Mouse (Mus musculus): Measurements from ENCODE around the gene Pde4d. TPM values are rescaled to one million over a fixed set of nuclear protein-coding genes. Genes with fewer than 3 reads are reported as not detected.

Pde4d gene
- total RNA-seq, 2 experiments from 2014 or later, result 38.1 to 40.2 TPM

- DNase-seq, result peak; percentile 22 to 38
Observed at GRCm38 (mm10) chr13:109823307-109824031, 1373.7 kb downstream of the Pde4d start.

- DNase-seq, result no peak
Observed at GRCm38 (mm10) chr13:109825891-109826290, 1376.1 kb downstream of the Pde4d start.

DNA sequence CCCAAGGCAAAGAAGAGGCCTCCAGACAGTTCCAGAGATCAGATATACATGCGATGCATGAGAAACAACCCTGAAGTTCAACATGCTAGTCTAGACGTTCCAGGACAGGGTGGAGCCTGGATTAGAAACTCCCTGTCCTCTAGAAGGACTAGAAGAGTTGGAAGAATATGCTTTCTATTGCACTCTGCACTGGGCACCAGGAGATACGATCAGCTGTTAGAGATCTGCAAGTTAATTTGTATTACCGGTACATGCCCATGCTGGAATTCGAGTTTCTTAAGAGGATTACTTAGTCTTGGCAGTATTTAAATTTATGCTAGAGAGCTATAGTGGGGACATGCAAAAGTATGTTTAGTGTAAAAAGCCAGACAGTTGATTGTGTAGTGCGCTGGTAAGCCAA is 1377.6 kb downstream of the Pde4d start:
- no peak for DNase-seq

DNA sequence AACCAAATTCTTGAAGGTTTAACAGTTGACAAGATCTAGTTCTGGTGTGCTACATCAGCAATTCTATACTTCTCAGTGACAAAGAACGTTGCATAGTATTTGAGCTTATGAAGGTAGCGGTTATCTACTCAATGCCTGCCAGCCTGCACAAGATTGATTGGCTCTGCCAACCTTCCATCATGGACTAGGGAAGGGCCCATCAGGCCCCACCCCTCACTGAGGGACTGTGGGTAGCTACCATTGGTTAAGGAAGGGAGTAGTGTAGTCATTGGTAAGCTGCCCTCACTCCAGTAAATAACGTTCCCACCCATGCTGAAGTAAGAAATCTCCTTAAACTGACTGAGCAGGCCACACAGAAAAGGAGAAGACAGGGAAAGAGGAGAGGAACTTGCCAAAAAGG is 1378.2 kb downstream of the Pde4d start:
- DNase-seq, result no peak

DNA sequence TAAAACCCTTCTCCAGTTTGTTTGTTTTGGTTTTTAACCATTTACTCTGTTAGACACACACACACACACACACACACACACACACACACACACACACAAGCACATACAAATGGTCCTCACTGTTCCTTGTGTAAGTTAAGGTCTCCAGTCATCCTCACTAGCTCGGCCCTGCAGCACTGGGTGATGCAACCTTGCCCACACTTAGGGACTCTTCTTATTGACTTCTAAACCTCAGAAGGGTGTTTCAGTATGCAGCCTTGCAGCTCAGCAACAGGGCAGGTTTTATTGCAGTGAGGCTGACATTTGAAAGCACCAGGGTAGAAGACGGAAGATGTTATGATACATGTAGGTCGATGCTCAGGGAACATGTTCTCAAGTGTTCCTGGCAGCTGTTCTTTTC is 1379.7 kb downstream of the Pde4d start:
- DNase-seq, result peak in 1 of 2 experiments; percentile 15

GRCm38 (mm10) chr13:109834935-109835334 is 1385.2 kb downstream of the Pde4d start:
- DNase-seq, result no peak

- DNase-seq, result peak in 1 of 2 experiments; percentile 7
Observed at GRCm38 (mm10) chr13:109837453-109837852, 1387.7 kb downstream of the Pde4d start.

DNA sequence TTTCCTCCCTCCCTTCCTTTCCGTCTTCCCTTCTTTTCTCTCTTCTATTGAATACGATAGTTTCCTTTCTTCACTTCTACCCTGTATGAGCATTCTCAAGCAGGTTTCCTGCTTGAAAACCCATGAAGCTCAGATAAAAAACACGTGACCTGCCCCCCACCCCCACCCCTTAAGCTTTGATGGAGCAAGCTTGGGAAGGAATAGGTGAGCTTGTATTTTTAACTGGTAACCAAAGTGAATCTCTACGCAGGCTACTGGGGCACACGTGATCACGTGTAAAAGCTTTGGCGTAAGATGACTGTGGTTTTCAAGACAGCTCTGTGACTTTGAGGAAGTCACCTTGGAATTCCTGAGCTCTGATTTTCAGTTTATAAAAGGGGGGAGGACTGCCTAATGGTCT is 1388.2 kb downstream of the Pde4d start:
- no peak for DNase-seq

DNA sequence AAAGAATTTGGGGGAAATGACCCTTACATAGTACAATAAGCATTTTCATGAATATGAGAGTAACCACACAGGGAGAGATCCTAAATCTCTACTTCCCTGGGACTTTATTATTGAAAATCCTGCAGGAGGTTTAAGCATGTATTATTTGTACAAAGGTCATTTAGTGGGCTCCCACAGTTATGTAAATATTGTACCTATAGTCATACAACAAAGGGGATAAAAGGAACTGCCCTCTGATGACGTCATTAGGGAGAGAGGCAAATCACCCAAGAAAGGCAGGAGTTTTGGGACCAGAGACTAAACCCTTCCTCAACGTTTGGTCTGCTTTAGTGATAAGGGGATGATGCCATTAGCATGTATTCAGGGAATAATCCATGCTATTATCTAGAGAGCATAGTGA is 1390.5 kb downstream of the Pde4d start:
- DNase-seq, result no peak

DNA sequence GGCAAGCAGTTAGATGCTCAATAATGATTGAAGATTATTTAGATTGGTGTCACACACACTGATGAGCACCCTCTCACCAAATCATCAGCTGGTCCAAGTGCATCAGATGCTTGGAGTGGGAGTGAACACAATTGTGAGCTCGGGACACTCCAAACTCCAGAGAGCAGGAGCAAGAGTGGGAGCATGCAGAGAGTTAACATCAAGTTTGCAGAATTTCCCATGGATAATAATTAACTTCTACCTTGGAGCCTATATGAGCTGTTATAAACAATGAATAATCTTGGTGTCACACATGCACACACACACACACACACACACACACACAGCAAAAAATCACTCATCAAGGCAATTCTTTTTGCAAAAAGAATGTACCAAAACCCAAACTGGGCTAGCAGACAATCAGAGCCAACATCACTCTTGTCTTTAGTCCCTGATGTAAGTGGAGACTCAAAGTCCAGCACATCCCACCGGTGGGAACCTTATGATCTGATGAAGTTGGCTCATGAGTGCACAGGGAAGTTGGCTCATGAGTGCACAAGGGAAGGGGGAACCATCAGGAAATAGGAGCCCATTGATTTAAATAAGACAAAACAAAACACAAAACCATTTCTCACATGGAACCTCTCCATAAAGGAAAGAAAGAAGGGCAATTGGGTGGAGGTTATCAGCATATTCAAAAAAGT is 1391.5 kb downstream of the Pde4d start:
- DNase-seq, result no peak

DNA sequence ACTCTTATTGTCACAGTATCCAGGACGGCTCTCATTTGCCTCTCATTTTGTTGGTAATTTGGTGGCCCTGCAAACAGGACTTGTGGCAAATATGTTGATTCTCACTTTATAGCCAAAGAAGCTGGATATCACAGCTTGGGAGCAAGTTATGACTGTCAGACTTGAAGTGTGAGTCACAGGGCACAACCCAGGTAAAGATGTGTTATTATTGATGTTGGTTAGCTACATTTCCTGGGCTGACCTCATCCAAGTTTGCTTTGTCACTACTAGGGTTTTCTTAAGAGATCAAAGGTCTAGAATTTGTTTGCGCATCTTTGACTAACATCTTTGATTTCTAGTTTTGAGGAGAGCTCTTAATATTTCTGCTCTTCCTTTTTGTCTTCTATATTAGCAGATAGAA is 1393.2 kb downstream of the Pde4d start:
- DNase-seq, result no peak

DNA sequence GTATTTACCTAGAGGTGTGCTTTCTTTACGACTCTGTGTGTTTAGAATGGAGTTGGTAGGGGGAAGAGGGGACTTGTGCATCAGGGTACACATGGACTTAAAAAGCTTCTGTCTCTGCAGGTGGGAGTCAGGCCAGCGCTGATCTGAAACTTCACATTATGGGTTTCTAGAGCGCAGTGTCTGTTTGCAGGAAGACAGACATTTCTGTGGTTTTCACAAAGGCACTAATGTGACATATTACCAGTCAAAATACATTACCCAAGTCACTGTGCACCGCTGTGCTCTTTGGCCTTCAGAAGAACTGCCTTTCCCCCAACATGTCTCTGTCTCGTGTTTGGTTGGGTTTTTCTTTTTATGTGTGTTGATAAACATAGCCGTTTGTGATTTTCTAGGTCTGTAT is 1395.1 kb downstream of the Pde4d start:
- no peak for DNase-seq

- no peak for DNase-seq
Observed at GRCm38 (mm10) chr13:109863826-109864225, 1414.1 kb downstream of the Pde4d start.

DNA sequence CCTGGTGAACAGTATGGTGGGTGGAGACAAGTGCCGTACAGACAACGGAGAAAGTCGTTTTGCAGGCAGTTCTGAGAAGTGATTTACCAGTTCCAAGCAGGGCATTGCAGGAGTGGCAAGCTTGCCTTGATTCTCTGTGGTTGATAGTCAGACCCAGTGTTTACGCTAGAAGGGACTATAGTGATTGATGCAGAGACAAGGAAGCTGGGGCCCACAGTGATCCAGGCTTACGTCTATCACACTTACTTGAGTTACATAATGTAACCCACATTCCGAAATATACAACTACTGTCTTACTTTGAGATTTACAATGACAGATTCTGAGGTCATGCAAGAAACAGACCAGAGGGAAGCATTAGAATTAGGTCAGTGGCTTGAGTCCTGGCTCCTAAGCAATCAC is 1414.6 kb downstream of the Pde4d start:
- no peak for DNase-seq

- no peak for DNase-seq
Observed at GRCm38 (mm10) chr13:109880392-109880791, 1430.6 kb downstream of the Pde4d start.

GRCm38 (mm10) chr13:109881161-109881857 is 1431.6 kb downstream of the Pde4d start:
- peak; percentile 82 to 90 for DNase-seq

- no peak for DNase-seq
Observed at GRCm38 (mm10) chr13:109883636-109884035, 1433.9 kb downstream of the Pde4d start.

- DNase-seq, result no peak
Observed at GRCm38 (mm10) chr13:109884812-109885211, 1435.1 kb downstream of the Pde4d start.

DNA sequence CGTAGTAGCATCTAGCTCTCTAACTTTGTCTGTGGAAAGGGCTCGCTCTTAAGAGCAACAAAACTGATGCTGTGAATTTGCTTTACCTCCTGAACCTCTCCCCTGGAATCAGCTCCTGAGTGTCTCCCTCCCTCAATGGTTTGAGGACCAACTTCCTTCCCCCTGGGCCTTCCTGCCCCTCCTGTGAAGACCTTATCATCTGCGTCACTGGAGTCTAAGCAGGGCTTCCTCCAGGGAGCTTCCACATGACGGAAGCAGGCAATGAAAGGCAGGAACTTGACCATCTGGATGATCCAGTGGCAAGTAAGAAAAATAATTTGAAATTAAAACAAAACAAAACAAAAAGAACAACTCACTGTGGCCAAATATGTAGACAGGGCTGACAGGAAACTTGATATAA is 1438.5 kb downstream of the Pde4d start:
- DNase-seq, result no peak

DNA sequence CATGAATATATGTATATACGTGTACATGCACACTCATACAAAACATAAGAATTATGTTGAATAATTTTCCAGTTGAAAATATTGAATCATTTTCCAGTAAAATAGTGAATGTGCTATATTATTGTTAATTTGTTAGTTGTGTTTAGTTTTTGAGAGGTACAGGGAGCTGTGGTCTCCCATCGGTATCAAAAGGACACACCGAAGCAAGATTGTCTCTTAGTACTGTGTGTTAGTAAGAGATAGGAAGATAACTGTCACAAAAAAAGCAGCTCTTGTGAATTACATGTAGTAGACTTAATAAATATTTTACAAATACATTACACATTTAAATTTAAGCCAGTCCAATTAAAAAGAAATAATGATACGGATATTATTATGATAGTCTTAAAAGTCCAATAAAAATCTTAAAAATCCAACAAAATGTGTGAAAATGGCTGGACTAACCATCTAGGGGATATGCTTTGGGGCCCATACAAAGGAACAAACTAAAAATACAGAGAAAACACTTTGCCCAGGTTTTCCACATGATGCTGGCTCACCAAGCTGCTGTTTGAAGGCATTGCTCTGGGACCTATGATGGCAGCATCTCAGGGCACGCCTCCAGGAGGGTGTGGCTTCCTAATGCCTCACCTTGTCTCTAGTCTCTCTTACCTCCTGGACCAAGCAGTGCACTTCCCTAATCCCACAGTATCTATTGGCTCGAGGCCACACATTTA is 1441.6 kb downstream of the Pde4d start:
- DNase-seq, result no peak

DNA sequence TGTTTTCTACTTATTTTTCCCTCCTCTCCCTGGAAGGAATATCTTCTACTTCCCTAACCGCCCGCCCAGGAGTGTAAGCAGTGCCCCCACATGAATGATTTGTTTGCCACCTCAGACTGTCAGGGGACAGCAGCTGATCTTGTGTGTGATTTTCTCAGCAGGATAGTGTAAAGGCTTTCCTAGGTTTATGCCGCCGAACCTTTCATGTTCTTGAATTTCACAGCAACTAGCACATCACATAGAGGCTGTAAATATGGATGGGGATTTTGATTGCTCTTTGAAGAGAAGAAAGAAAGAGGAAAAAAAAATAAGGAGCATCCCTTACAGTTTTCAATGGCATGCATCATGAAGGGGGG is 1442.1 kb downstream of the Pde4d start:
- DNase-seq, result no peak

Measured in adrenal gland, postnatal 36 days (tissue).